ENCODE assay signal across 22 mouse cellular contexts in genomic region chr1:74401015-74401702, GRCm38 (mm10). TPM values are rescaled to one million over a fixed set of nuclear protein-coding genes. Genes with fewer than 3 reads are reported as not detected.
A peak's percentile ranks its signal among the peaks of the same experiment; 100 is the strongest.
DNase-seq lines count a peak whose midpoint lies in the region; ATAC-seq and TF ChIP-seq lines count a peak whose summit lies in the region.
"Had no signal": no experiment of that assay in that cellular context is flagged by ENCODE, and none has a peak within 500 bp of the region (broad histone marks: within the 10 kb centered on the region; RNA-seq: fewer than 3 reads in every experiment).

No protein-coding gene starts in this region.

- peak overlapping the region; percentile 27 for H3K4me2 ChIP-seq in heart, postnatal 0 days (ENCODE audit: low read depth, low read length)
- H3K4me2 ChIP-seq in liver, embryonic 12.5 days: peak overlapping the region; percentile 68
- 0 out of 2 replicates have a peak overlapping the region, but pooled peaks have one; percentile 1 for H3K4me2 ChIP-seq in stomach, postnatal 0 days (replicated peaks; ENCODE audit: low read depth)
- H3K4me2 ChIP-seq: embryonic facial prominence, embryonic 13.5 days; midbrain, embryonic 15.5 days had no signal

- no peak overlapping the region for H3K27ac ChIP-seq in heart, postnatal 0 days (ENCODE audit: low read depth)
- peak overlapping the region; percentile 77 for H3K27ac ChIP-seq in liver, embryonic 12.5 days
- no peak overlapping the region for H3K27ac ChIP-seq in stomach, postnatal 0 days (replicated peaks)
- H3K27ac ChIP-seq: embryonic facial prominence, embryonic 13.5 days; forebrain, embryonic 10.5 days; hindbrain, embryonic 10.5 days; layer of hippocampus, adult 2 months; midbrain, embryonic 15.5 days had no signal

- no peak overlapping the region for H3K9ac ChIP-seq in heart, postnatal 0 days (replicated peaks; ENCODE audit: low read depth, low read length)
- peak overlapping the region; percentile 59 for H3K9ac ChIP-seq in liver, embryonic 12.5 days
- H3K9ac ChIP-seq in stomach, postnatal 0 days (ENCODE audit: low read length): no peak overlapping the region
- H3K9ac ChIP-seq: embryonic facial prominence, embryonic 13.5 days; midbrain, embryonic 15.5 days had no signal

- H3K4me1 ChIP-seq in erythroblast, embryonic 14.5 days (ENCODE audit: control insufficient read depth): peaks cover 52% of the 10 kb centered on the region
- no peaks in the 10 kb centered on the region for H3K4me1 ChIP-seq in heart, postnatal 0 days (ENCODE audit: control insufficient read depth, insufficient read depth)
- H3K4me1 ChIP-seq in liver, embryonic 12.5 days: peaks cover 48% of the 10 kb centered on the region
- H3K4me1 ChIP-seq in stomach, postnatal 0 days (replicated peaks; ENCODE audit: control insufficient read depth, insufficient read depth): no peaks in the 10 kb centered on the region

- DNase-seq in heart, postnatal 0 days (ENCODE audit: low spot score): no peak
- DNase-seq in heart, postnatal 25 days (ENCODE audit: low spot score): no peak
- DNase-seq in stomach, postnatal 0 days (ENCODE audit: low spot score): no peak
- DNase-seq: adrenal gland, postnatal 25 days; cerebellum, adult 11-12 months; cerebellum, postnatal 14 days; kidney, postnatal 14 days; lung, postnatal 14 days; right cerebral cortex, postnatal 25 days; thymus, postnatal 14 days had no signal

- H3K36me3 ChIP-seq in erythroblast, embryonic 14.5 days (ENCODE audit: control insufficient read depth): peaks cover 2% of the 10 kb centered on the region; the same call in 1 of the 2 replicates
- no peaks in the 10 kb centered on the region for H3K36me3 ChIP-seq in heart, postnatal 0 days (replicated peaks; ENCODE audit: control insufficient read depth, insufficient read depth, low read length)
- H3K36me3 ChIP-seq in liver, embryonic 12.5 days: no peaks in the 10 kb centered on the region
- H3K36me3 ChIP-seq in stomach, postnatal 0 days (ENCODE audit: control insufficient read depth, insufficient read depth, low read length): no peaks in the 10 kb centered on the region
- H3K36me3 ChIP-seq: embryonic facial prominence, embryonic 13.5 days; forebrain, embryonic 10.5 days; hindbrain, embryonic 10.5 days; midbrain, embryonic 15.5 days had no signal

- intact Hi-C loops in heart, postnatal 25 days (cut with DNase I): no loop called here

- WGBS in heart, postnatal 0 days: 43% methylated on average over 16 of the region's 16 CpGs
- WGBS in liver, embryonic 12.5 days (ENCODE audit: insufficient replicate concordance): 32% methylated on average over 16 of the region's 16 CpGs
- WGBS in stomach, postnatal 0 days: 49% methylated on average over 16 of the region's 16 CpGs

- H3K9me3 ChIP-seq in erythroblast, embryonic 14.5 days (ENCODE audit: control insufficient read depth, low read length): peaks cover 2% of the 10 kb centered on the region; the same call in 1 of the 2 replicates
- H3K9me3 ChIP-seq in heart, postnatal 0 days (replicated peaks; ENCODE audit: control insufficient read depth, low read length): no peaks in the 10 kb centered on the region
- H3K9me3 ChIP-seq in liver, embryonic 12.5 days (replicated peaks): no peaks in the 10 kb centered on the region
- no peaks in the 10 kb centered on the region for H3K9me3 ChIP-seq in stomach, postnatal 0 days (ENCODE audit: control insufficient read depth, low read length)
- H3K9me3 ChIP-seq: embryonic facial prominence, embryonic 13.5 days; forebrain, embryonic 10.5 days; hindbrain, embryonic 10.5 days; megakaryocyte, embryonic 14.5 days; midbrain, embryonic 15.5 days had no signal

- H3K27me3 ChIP-seq in erythroblast, embryonic 14.5 days (ENCODE audit: control insufficient read depth): no peaks in the 10 kb centered on the region
- H3K27me3 ChIP-seq in heart, postnatal 0 days (ENCODE audit: control insufficient read depth, insufficient read depth, low read length): no peaks in the 10 kb centered on the region
- no peaks in the 10 kb centered on the region for H3K27me3 ChIP-seq in liver, embryonic 12.5 days (replicated peaks)
- H3K27me3 ChIP-seq in stomach, postnatal 0 days (ENCODE audit: control insufficient read depth, insufficient read depth, low read length): no peaks in the 10 kb centered on the region
- H3K27me3 ChIP-seq: embryonic facial prominence, embryonic 13.5 days; midbrain, embryonic 15.5 days had no signal

- TF ChIP-seq EP300 in heart, postnatal 0 days (IDR thresholded peaks at IDR 0.05; ENCODE audit: low read depth): no peak
- no peak for TF ChIP-seq EP300 in stomach, postnatal 0 days (optimal IDR thresholded peaks at IDR 0.05)

- TF ChIP-seq CTCF in heart, postnatal 0 days (IDR thresholded peaks at IDR 0.05; ENCODE audit: low read depth): no peak
- TF ChIP-seq CTCF in stomach, postnatal 0 days (IDR thresholded peaks at IDR 0.05; ENCODE audit: low read depth): no peak

- H3K4me3 ChIP-seq in erythroblast, embryonic 14.5 days (replicated peaks): peak overlapping the region; percentile 40
- no peak overlapping the region for H3K4me3 ChIP-seq in heart, postnatal 0 days (ENCODE audit: low read depth, low read length)
- H3K4me3 ChIP-seq in liver, embryonic 12.5 days: peak overlapping the region; percentile 36
- no peak overlapping the region for H3K4me3 ChIP-seq in stomach, postnatal 0 days (ENCODE audit: low read depth, low read length)
- H3K4me3 ChIP-seq: embryonic facial prominence, embryonic 13.5 days; forebrain, embryonic 10.5 days; hindbrain, embryonic 10.5 days; layer of hippocampus, adult 2 months; megakaryocyte, embryonic 14.5 days; midbrain, embryonic 15.5 days; myocyte had no signal

- ATAC-seq in erythroblast, adult 5-6 weeks (replicated peaks; ENCODE audit: low FRiP score, poor library complexity, severe bottlenecking): no peak
- no peak for ATAC-seq in heart, postnatal 0 days (ENCODE audit: insufficient read depth, low read depth)
- no peak for ATAC-seq in liver, embryonic 12.5 days
- no peak for ATAC-seq in stomach, postnatal 0 days (ENCODE audit: low FRiP score, low TSS enrichment)
- no peak for ATAC-seq in megakaryocyte-erythroid progenitor cell, adult 5-6 weeks (replicated peaks; ENCODE audit: low FRiP score, low TSS enrichment, poor library complexity, severe bottlenecking)
- ATAC-seq in erythroid progenitor cell, adult 5-6 weeks (replicated peaks; ENCODE audit: low FRiP score, poor library complexity, severe bottlenecking): no peak
- ATAC-seq: midbrain, embryonic 15.5 days had no signal

RNA-seq across cellular contexts. Expression of gene Vil1, which starts 8.0 kb away (rescaled TPM):
- polyA plus RNA-seq in erythroblast, embryonic 14.5 days (2012): not detected in 2 replicates
- not detected in 2 replicates for total RNA-seq in erythroblast, adult 5-6 weeks (2015; ENCODE audit: low replicate concordance)
- total RNA-seq in erythroblast, adult 5-6 weeks (2017; ENCODE audit: low replicate concordance): not detected in 2 replicates
- total RNA-seq in heart, postnatal 0 days (2014; rRNA removed; ENCODE audit: low replicate concordance): not detected in 2 replicates
- 0.16 and 0.36 TPM in 2 replicates for polyA plus RNA-seq in heart, postnatal 0 days (2015; fragmentation: Nextera tagmentation; extraction: Ambion mirVana)
- total RNA-seq in heart, postnatal 25 days (2021): 1 to 10 TPM in 1 of 2 experiments, under 1 TPM in 1; 0.57 to 1.0 TPM
- 0.81 and 0.93 TPM in 2 replicates for polyA plus RNA-seq in liver, embryonic 12.5 days (2016; fragmentation: Nextera tagmentation; extraction: Ambion mirVana)
- 11.1 and 12.8 TPM in 2 replicates for polyA plus RNA-seq in stomach, postnatal 0 days (2015; fragmentation: Nextera tagmentation; extraction: Ambion mirVana)
- total RNA-seq in megakaryocyte-erythroid progenitor cell, adult 5-6 weeks (2014; fragmentation: Nextera tagmentation): not detected in 2 replicates
- not detected in 2 replicates for total RNA-seq in megakaryocyte-erythroid progenitor cell, adult 5-6 weeks (2017)
- not detected in 2 replicates for total RNA-seq in erythroid progenitor cell, adult 5-6 weeks (2015; ENCODE audit: low replicate concordance)
- total RNA-seq in erythroid progenitor cell, adult 5-6 weeks (2017; ENCODE audit: low replicate concordance): 0.64 TPM in 1 of 2 replicates, not detected in the other

RNA-seq across cellular contexts. Expression of gene Ctdsp1, which starts 9.8 kb away (rescaled TPM):
- 33.4 and 34.3 TPM in 2 replicates for polyA plus RNA-seq in erythroblast, embryonic 14.5 days (2012)
- 30.7 and 40.5 TPM in 2 replicates for total RNA-seq in erythroblast, adult 5-6 weeks (2015; ENCODE audit: low replicate concordance)
- 10.5 and 22.8 TPM in 2 replicates for total RNA-seq in erythroblast, adult 5-6 weeks (2017; ENCODE audit: low replicate concordance)
- total RNA-seq in heart, postnatal 0 days (2014; rRNA removed; ENCODE audit: low replicate concordance): 82.6 and 106 TPM in 2 replicates
- 38.0 and 38.4 TPM in 2 replicates for polyA plus RNA-seq in heart, postnatal 0 days (2015; fragmentation: Nextera tagmentation; extraction: Ambion mirVana)
- total RNA-seq in heart, postnatal 25 days (2021): 100 to 1,000 TPM; 123 to 139 TPM
- 42.0 and 42.4 TPM in 2 replicates for polyA plus RNA-seq in liver, embryonic 12.5 days (2016; fragmentation: Nextera tagmentation; extraction: Ambion mirVana)
- polyA plus RNA-seq in stomach, postnatal 0 days (2015; fragmentation: Nextera tagmentation; extraction: Ambion mirVana): 45.2 and 47.4 TPM in 2 replicates
- total RNA-seq in megakaryocyte-erythroid progenitor cell, adult 5-6 weeks (2014; fragmentation: Nextera tagmentation): 84.0 and 87.0 TPM in 2 replicates
- 19.5 and 26.8 TPM in 2 replicates for total RNA-seq in megakaryocyte-erythroid progenitor cell, adult 5-6 weeks (2017)
- total RNA-seq in erythroid progenitor cell, adult 5-6 weeks (2015; ENCODE audit: low replicate concordance): 64.5 and 65.0 TPM in 2 replicates
- total RNA-seq in erythroid progenitor cell, adult 5-6 weeks (2017; ENCODE audit: low replicate concordance): 18.5 and 26.8 TPM in 2 replicates

RNA-seq across cellular contexts. Expression of gene Slc11a1, which starts 26.2 kb away (rescaled TPM):
- 0.93 and 1.4 TPM in 2 replicates for polyA plus RNA-seq in erythroblast, embryonic 14.5 days (2012)
- 20.2 and 37.0 TPM in 2 replicates for total RNA-seq in erythroblast, adult 5-6 weeks (2015; ENCODE audit: low replicate concordance)
- 3.0 and 12.7 TPM in 2 replicates for total RNA-seq in erythroblast, adult 5-6 weeks (2017; ENCODE audit: low replicate concordance)
- total RNA-seq in heart, postnatal 0 days (2014; rRNA removed; ENCODE audit: low replicate concordance): 2.0 and 2.5 TPM in 2 replicates
- polyA plus RNA-seq in heart, postnatal 0 days (2015; fragmentation: Nextera tagmentation; extraction: Ambion mirVana): 1.6 and 1.8 TPM in 2 replicates
- total RNA-seq in heart, postnatal 25 days (2021): 1 to 10 TPM; 2.5 to 3.2 TPM
- polyA plus RNA-seq in liver, embryonic 12.5 days (2016; fragmentation: Nextera tagmentation; extraction: Ambion mirVana): 8.6 and 9.0 TPM in 2 replicates
- polyA plus RNA-seq in stomach, postnatal 0 days (2015; fragmentation: Nextera tagmentation; extraction: Ambion mirVana): 3.0 and 3.8 TPM in 2 replicates
- not detected in 2 replicates for total RNA-seq in megakaryocyte-erythroid progenitor cell, adult 5-6 weeks (2014; fragmentation: Nextera tagmentation)
- 0.42 TPM in 1 of 2 replicates, not detected in the other for total RNA-seq in megakaryocyte-erythroid progenitor cell, adult 5-6 weeks (2017)
- total RNA-seq in erythroid progenitor cell, adult 5-6 weeks (2015; ENCODE audit: low replicate concordance): 7.5 and 9.0 TPM in 2 replicates
- 12.5 and 19.4 TPM in 2 replicates for total RNA-seq in erythroid progenitor cell, adult 5-6 weeks (2017; ENCODE audit: low replicate concordance)

RNA-seq across cellular contexts. Expression of gene Catip, which starts 39.3 kb away (rescaled TPM):
- polyA plus RNA-seq in erythroblast, embryonic 14.5 days (2012): not detected in 2 replicates
- total RNA-seq in erythroblast, adult 5-6 weeks (2015; ENCODE audit: low replicate concordance): not detected in 2 replicates
- not detected in 2 replicates for total RNA-seq in erythroblast, adult 5-6 weeks (2017; ENCODE audit: low replicate concordance)
- total RNA-seq in heart, postnatal 0 days (2014; rRNA removed; ENCODE audit: low replicate concordance): 0.12 TPM in 1 of 2 replicates, not detected in the other
- 0.51 and 0.61 TPM in 2 replicates for polyA plus RNA-seq in heart, postnatal 0 days (2015; fragmentation: Nextera tagmentation; extraction: Ambion mirVana)
- under 1 TPM; 0.18 to 0.28 TPM for total RNA-seq in heart, postnatal 25 days (2021)
- 0.11 and 0.14 TPM in 2 replicates for polyA plus RNA-seq in liver, embryonic 12.5 days (2016; fragmentation: Nextera tagmentation; extraction: Ambion mirVana)
- 0.50 and 0.73 TPM in 2 replicates for polyA plus RNA-seq in stomach, postnatal 0 days (2015; fragmentation: Nextera tagmentation; extraction: Ambion mirVana)
- total RNA-seq in megakaryocyte-erythroid progenitor cell, adult 5-6 weeks (2014; fragmentation: Nextera tagmentation): not detected in 2 replicates
- total RNA-seq in megakaryocyte-erythroid progenitor cell, adult 5-6 weeks (2017): not detected in 2 replicates
- total RNA-seq in erythroid progenitor cell, adult 5-6 weeks (2015; ENCODE audit: low replicate concordance): not detected in 2 replicates
- total RNA-seq in erythroid progenitor cell, adult 5-6 weeks (2017; ENCODE audit: low replicate concordance): not detected in 2 replicates

Comparison
In these comparisons a context has a peak if more than half of its experiments do, and no peak if none do; other contexts are left out.
1. H3K4me3 ChIP-seq: peak in erythroblast, embryonic 14.5 days (single experiment) and liver, embryonic 12.5 days (single experiment); none in heart, postnatal 0 days (single experiment) and stomach, postnatal 0 days (single experiment).
2. H3K4me2 ChIP-seq: peak in every context shown above with its lines; median percentile 68 in liver, embryonic 12.5 days; 27 in heart, postnatal 0 days; 1 in stomach, postnatal 0 days.